Mouse (Mus musculus): ENCODE data around the gene Atr. TPM values are rescaled to one million over a fixed set of nuclear protein-coding genes. Genes with fewer than 3 reads are reported as not detected.

Atr gene
- 3.3 and 3.9 TPM in 2 replicates for polyA plus RNA-seq (2015; fragmentation: Nextera tagmentation; extraction: Ambion mirVana)

GRCm38 (mm10) chr9:95857414-95858026, at the start of gene Atr:
Gene Atr (plus strand): TSS chr9:95857597.
- peaks cover 7% of the 10 kb centered on the region for H3K4me1 ChIP-seq (ENCODE audit: control insufficient read depth, low read depth, low read length)
- no peaks in the 10 kb centered on the region for H3K36me3 ChIP-seq (ENCODE audit: control insufficient read depth, insufficient read depth)
- ATAC-seq (ENCODE audit: low read depth) = peak; percentile 93
- H3K9ac ChIP-seq (ENCODE audit: low read depth, low read length) = peak within 1 kb of the TSS; percentile 90
- under 1% methylated on average over 67 of the region's 69 CpGs for WGBS (ENCODE audit: insufficient replicate concordance)
- no peaks in the 10 kb centered on the region for H3K27me3 ChIP-seq (ENCODE audit: control insufficient read depth, insufficient read depth, low read depth, low read length)
- H3K27ac ChIP-seq (ENCODE audit: low read length) = peak within 1 kb of the TSS; percentile 67
- H3K4me2 ChIP-seq (ENCODE audit: low read depth, low read length) = peak within 1 kb of the TSS; percentile 94
- H3K9me3 ChIP-seq (replicated peaks; ENCODE audit: control insufficient read depth, low read length) = no peaks in the 10 kb centered on the region
- peak within 1 kb of the TSS; percentile 96 for H3K4me3 ChIP-seq (ENCODE audit: low read depth, low read length)

DNA sequence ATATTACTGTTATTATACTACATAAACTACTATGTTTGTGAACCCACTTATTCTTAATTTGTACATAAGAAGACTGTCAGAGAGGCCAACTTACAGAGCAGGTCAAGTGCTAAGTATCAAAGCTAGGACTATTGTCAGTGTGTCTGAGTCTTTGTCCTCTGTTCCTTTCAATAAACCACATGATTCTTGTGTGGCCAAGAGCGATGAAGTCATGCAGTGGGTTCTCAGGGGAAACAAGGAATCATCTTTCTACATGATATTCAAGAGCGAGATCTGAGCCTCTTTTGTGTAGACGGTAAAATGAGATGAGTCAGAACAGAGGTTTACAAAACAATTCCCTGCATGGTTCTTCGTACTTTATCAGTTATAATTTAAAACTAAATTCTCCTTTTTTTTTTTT, 47.8 kb upstream of the Atr start:
- WGBS (ENCODE audit: insufficient replicate concordance) = 65% methylated on average over 4 of the region's 4 CpGs
- no peak overlapping the region for H3K9ac ChIP-seq (ENCODE audit: low read depth, low read length)
- no peak overlapping the region for H3K4me3 ChIP-seq (ENCODE audit: low read depth, low read length)
- no peak overlapping the region for H3K27ac ChIP-seq (ENCODE audit: low read length)
- H3K4me1 ChIP-seq (ENCODE audit: control insufficient read depth, low read depth, low read length) = no peaks in the 10 kb centered on the region
- H3K9me3 ChIP-seq (replicated peaks; ENCODE audit: control insufficient read depth, low read length) = no peaks in the 10 kb centered on the region
- no peaks in the 10 kb centered on the region for H3K27me3 ChIP-seq (ENCODE audit: control insufficient read depth, insufficient read depth, low read depth, low read length)
- H3K36me3 ChIP-seq (ENCODE audit: control insufficient read depth, insufficient read depth) = no peaks in the 10 kb centered on the region
- ATAC-seq (ENCODE audit: low read depth) = no peak
- H3K4me2 ChIP-seq (ENCODE audit: low read depth, low read length) = no peak overlapping the region

GRCm38 (mm10) chr9:95811817-95812216, 45.6 kb upstream of the Atr start:
- 84% methylated on average over 4 of the region's 4 CpGs for WGBS (ENCODE audit: insufficient replicate concordance)

DNA sequence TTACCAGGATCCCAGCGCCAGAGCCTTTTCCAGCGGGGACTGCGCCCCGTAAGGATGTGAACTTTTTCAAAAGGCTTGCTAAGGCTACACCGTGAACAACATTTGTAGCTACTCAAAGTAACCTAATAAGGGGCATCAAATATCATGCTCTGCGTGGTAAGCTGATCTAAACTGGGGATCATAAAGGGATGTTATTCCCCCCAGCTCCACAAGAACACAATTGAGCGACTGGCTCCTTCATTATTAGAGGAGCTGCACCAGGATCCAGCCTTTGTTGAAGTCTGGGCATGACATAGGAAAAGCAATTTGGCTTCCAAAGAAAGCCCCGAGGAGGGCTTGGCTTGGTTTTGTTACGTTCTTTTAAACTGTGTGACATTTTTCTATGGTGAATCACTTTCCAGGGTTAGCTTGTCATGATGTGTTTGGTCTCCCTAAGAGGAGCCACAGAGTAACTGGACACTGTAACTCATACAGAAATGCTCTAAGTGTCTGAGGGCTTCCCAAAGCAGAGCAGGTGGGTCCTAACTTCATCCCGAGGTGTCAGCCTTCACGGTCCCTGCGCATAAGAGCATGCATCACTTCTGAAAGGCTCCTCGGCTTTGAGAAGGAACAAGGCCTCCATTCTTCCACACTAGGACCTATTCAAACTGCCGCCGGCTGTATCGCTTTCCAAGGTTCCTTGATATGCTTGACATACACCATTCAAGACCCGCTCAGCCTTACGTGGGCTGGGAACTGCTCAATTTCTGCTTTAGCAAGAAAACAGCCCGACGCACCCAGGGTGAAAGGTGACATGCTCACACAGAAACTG, 43.5 kb upstream of the Atr start:
- no peak overlapping the region for H3K4me3 ChIP-seq (ENCODE audit: low read depth, low read length)
- H3K27me3 ChIP-seq (ENCODE audit: control insufficient read depth, insufficient read depth, low read depth, low read length) = no peaks in the 10 kb centered on the region
- H3K9ac ChIP-seq (ENCODE audit: low read depth, low read length) = no peak overlapping the region
- 75% methylated on average over 20 of the region's 20 CpGs for WGBS (ENCODE audit: insufficient replicate concordance)
- H3K27ac ChIP-seq (ENCODE audit: low read length) = no peak overlapping the region
- H3K36me3 ChIP-seq (ENCODE audit: control insufficient read depth, insufficient read depth) = no peaks in the 10 kb centered on the region
- ATAC-seq (ENCODE audit: low read depth) = no peak
- H3K4me1 ChIP-seq (ENCODE audit: control insufficient read depth, low read depth, low read length) = no peaks in the 10 kb centered on the region
- no peaks in the 10 kb centered on the region for H3K9me3 ChIP-seq (replicated peaks; ENCODE audit: control insufficient read depth, low read length)
- H3K4me2 ChIP-seq (ENCODE audit: low read depth, low read length) = no peak overlapping the region

More at GRCm38 (mm10) chr9:95811817-95812216, 45.6 kb upstream of the Atr start:
- ATAC-seq (ENCODE audit: low read depth) = no peak
- no peak overlapping the region for H3K27ac ChIP-seq (ENCODE audit: low read length)
- H3K9ac ChIP-seq (ENCODE audit: low read depth, low read length) = no peak overlapping the region
- H3K27me3 ChIP-seq (ENCODE audit: control insufficient read depth, insufficient read depth, low read depth, low read length) = no peaks in the 10 kb centered on the region
- H3K36me3 ChIP-seq (ENCODE audit: control insufficient read depth, insufficient read depth) = no peaks in the 10 kb centered on the region
- no peaks in the 10 kb centered on the region for H3K4me1 ChIP-seq (ENCODE audit: control insufficient read depth, low read depth, low read length)
- no peak overlapping the region for H3K4me3 ChIP-seq (ENCODE audit: low read depth, low read length)
- H3K9me3 ChIP-seq (replicated peaks; ENCODE audit: control insufficient read depth, low read length) = no peaks in the 10 kb centered on the region
- H3K4me2 ChIP-seq (ENCODE audit: low read depth, low read length) = no peak overlapping the region

- no peak overlapping the region for H3K4me3 ChIP-seq (ENCODE audit: low read depth, low read length)
- no peak overlapping the region for H3K9ac ChIP-seq (ENCODE audit: low read depth, low read length)
- no peaks in the 10 kb centered on the region for H3K27me3 ChIP-seq (ENCODE audit: control insufficient read depth, insufficient read depth, low read depth, low read length)
- ATAC-seq (ENCODE audit: low read depth) = no peak
- no peak overlapping the region for H3K27ac ChIP-seq (ENCODE audit: low read length)
- H3K4me2 ChIP-seq (ENCODE audit: low read depth, low read length) = no peak overlapping the region
- no peaks in the 10 kb centered on the region for H3K36me3 ChIP-seq (ENCODE audit: control insufficient read depth, insufficient read depth)
- H3K9me3 ChIP-seq (replicated peaks; ENCODE audit: control insufficient read depth, low read length) = no peaks in the 10 kb centered on the region
- no peaks in the 10 kb centered on the region for H3K4me1 ChIP-seq (ENCODE audit: control insufficient read depth, low read depth, low read length)
- WGBS (ENCODE audit: insufficient replicate concordance) = 60% methylated on average over 11 of the region's 11 CpGs
Measured at GRCm38 (mm10) chr9:95815015-95815673, 42.3 kb upstream of the Atr start.

DNA sequence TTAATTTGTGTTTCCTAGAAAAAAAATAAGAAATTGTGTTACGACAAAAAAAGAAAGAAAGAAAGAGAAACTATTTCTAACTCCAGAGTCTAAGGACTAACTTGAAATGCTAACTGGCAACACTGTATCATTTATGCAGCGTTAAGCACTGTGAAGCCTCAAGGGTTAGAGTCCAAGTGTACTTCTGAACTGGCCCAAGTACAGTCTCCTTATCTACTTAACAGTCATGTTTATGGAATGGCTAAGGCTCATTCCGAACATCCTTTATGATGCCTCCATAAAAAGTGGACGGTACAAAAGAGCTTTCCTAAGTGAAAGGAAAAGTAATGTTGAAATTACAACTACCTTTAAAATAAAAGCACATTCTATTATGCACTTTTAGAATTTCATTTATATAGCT, 41.7 kb upstream of the Atr start:
- Histone ChIP-seq H3K27ac (ENCODE audit: low read length) (no peak overlapping the region), H3K27me3 (ENCODE audit: control insufficient read depth, insufficient read depth, low read depth, low read length) (no peaks in the 10 kb centered on the region), H3K4me2 (ENCODE audit: low read depth, low read length) (no peak overlapping the region), H3K9ac (ENCODE audit: low read depth, low read length) (no peak overlapping the region), H3K4me3 (ENCODE audit: low read depth, low read length) (no peak overlapping the region), H3K9me3 (replicated peaks; ENCODE audit: control insufficient read depth, low read length) (no peaks in the 10 kb centered on the region), H3K4me1 (ENCODE audit: control insufficient read depth, low read depth, low read length) (no peaks in the 10 kb centered on the region), H3K36me3 (ENCODE audit: control insufficient read depth, insufficient read depth) (no peaks in the 10 kb centered on the region)
- WGBS (ENCODE audit: insufficient replicate concordance) = 63% methylated on average over 4 of the region's 4 CpGs
- no peak for ATAC-seq (ENCODE audit: low read depth)

DNA sequence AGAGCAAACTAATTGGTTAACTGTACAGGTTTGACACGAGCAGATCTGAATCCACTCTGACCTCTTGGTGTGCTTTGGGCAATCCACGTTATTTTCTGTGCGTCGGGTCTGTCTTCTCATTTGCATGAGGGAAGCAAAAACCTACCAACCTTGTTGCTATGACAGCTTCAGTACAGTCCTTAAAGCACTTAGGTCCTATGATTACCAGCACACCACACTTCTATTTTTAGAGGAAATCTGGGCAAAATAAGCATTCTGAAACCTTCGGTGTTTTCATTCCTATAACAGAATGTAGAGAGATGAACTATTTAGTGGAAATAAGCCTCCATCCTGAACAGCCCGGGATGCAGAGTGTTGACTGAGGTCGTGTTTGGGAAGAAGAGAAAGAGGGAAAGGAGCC, 34.9 kb upstream of the Atr start:
- H3K27ac ChIP-seq (ENCODE audit: low read length) = no peak overlapping the region
- H3K9me3 ChIP-seq (replicated peaks; ENCODE audit: control insufficient read depth, low read length) = no peaks in the 10 kb centered on the region
- no peaks in the 10 kb centered on the region for H3K27me3 ChIP-seq (ENCODE audit: control insufficient read depth, insufficient read depth, low read depth, low read length)
- 57% methylated on average over 7 of the region's 7 CpGs for WGBS (ENCODE audit: insufficient replicate concordance)
- no peak overlapping the region for H3K4me3 ChIP-seq (ENCODE audit: low read depth, low read length)
- no peaks in the 10 kb centered on the region for H3K36me3 ChIP-seq (ENCODE audit: control insufficient read depth, insufficient read depth)
- no peaks in the 10 kb centered on the region for H3K4me1 ChIP-seq (ENCODE audit: control insufficient read depth, low read depth, low read length)
- no peak overlapping the region for H3K9ac ChIP-seq (ENCODE audit: low read depth, low read length)
- H3K4me2 ChIP-seq (ENCODE audit: low read depth, low read length) = no peak overlapping the region
- ATAC-seq (ENCODE audit: low read depth) = no peak

DNA sequence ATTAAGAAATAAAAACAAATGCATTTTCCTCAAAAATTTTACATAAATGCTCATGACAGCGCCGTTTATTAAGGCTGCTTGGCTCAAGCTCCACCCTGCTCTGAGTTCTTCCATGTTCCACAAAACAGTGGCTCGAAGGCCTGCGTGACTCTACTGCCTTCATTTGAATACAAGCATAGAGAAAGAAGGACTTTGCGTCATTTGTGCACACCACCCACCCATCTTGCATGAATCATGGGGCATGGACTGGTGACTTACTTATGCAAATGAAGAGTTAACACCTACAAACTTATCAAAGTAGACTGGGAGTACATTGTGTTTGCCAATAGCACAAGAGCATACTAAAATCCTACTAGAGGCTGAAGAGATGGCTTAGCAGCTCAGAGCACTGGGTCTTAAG, 29.8 kb upstream of the Atr start:
- Histone ChIP-seq H3K9me3 (replicated peaks; ENCODE audit: control insufficient read depth, low read length) (no peaks in the 10 kb centered on the region), H3K4me1 (ENCODE audit: control insufficient read depth, low read depth, low read length) (no peaks in the 10 kb centered on the region), H3K4me3 (ENCODE audit: low read depth, low read length) (no peak overlapping the region), H3K4me2 (ENCODE audit: low read depth, low read length) (no peak overlapping the region), H3K27ac (ENCODE audit: low read length) (no peak overlapping the region), H3K27me3 (ENCODE audit: control insufficient read depth, insufficient read depth, low read depth, low read length) (no peaks in the 10 kb centered on the region), H3K9ac (ENCODE audit: low read depth, low read length) (no peak overlapping the region), H3K36me3 (ENCODE audit: control insufficient read depth, insufficient read depth) (no peaks in the 10 kb centered on the region)
- ATAC-seq (ENCODE audit: low read depth) = no peak
- 83% methylated on average over 5 of the region's 5 CpGs for WGBS (ENCODE audit: insufficient replicate concordance)

DNA sequence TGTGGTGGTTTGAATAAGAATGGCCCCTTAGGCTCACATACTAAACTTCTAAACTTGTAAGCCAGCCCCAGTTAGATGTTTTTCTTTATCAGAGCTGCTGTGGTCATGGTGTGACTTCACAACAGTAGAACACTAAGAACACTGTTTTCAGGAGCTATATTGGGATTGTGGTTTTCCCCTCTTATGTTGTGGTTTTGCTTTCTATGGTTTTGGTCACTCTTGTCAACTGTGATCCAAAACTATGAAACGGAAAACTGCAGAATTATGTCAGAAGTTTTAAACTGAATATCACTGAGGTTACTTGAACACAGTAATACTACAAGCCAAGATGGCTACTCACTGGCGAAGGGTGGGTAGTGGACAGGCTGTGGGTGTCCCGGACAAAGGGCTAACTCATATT, 24.6 kb upstream of the Atr start:
- H3K27ac ChIP-seq (ENCODE audit: low read length) = no peak overlapping the region
- no peaks in the 10 kb centered on the region for H3K27me3 ChIP-seq (ENCODE audit: control insufficient read depth, insufficient read depth, low read depth, low read length)
- H3K4me2 ChIP-seq (ENCODE audit: low read depth, low read length) = no peak overlapping the region
- H3K4me3 ChIP-seq (ENCODE audit: low read depth, low read length) = no peak overlapping the region
- WGBS (ENCODE audit: insufficient replicate concordance) = 27% methylated on average over 3 of the region's 3 CpGs
- no peak for ATAC-seq (ENCODE audit: low read depth)
- no peaks in the 10 kb centered on the region for H3K4me1 ChIP-seq (ENCODE audit: control insufficient read depth, low read depth, low read length)
- no peak overlapping the region for H3K9ac ChIP-seq (ENCODE audit: low read depth, low read length)
- H3K9me3 ChIP-seq (replicated peaks; ENCODE audit: control insufficient read depth, low read length) = no peaks in the 10 kb centered on the region
- no peaks in the 10 kb centered on the region for H3K36me3 ChIP-seq (ENCODE audit: control insufficient read depth, insufficient read depth)

Measured in liver, embryonic 16.5 days (tissue).